Mouse (Mus musculus) kidney, adult 2 months (tissue): ENCODE results near the gene Tmem116. TPM values are rescaled to one million over a fixed set of nuclear protein-coding genes. Genes with fewer than 3 reads are reported as not detected.

ENCODE experiments used
- DNase-seq: peaks from one replicate; pipeline ENCODE4 v3.0.0; 2021
- H3K27ac ChIP-seq: fragments of 200-500 bp; 2 replicates; pipeline ENCODE4 v1.5.1; 2012; ENCODE audit warnings: low read depth, low read length, control low read depth, inconsistent platforms; ENCODE audit not compliant: insufficient read depth
- H3K27me3 ChIP-seq: fragments of 200-500 bp; replicated peaks from 2 replicates; pipeline ENCODE4 v1.6.1; 2012; ENCODE audit warnings: mild to moderate bottlenecking, moderate library complexity, low read length, inconsistent platforms; ENCODE audit not compliant: control insufficient read depth, insufficient read depth
- H3K36me3 ChIP-seq: fragments of 200-500 bp; 2 replicates; pipeline ENCODE4 v1.6.1; 2012; ENCODE audit warnings: mild to moderate bottlenecking, moderate library complexity, low read length, inconsistent platforms; ENCODE audit not compliant: control insufficient read depth, insufficient read depth
- H3K4me1 ChIP-seq: fragments of 200-500 bp; 2 replicates; pipeline ENCODE4 v1.6.1; 2011; ENCODE audit warnings: low read length; ENCODE audit not compliant: control insufficient read depth, insufficient read depth
- H3K4me3 ChIP-seq: fragments of 200-500 bp; 2 replicates; pipeline ENCODE4 v1.5.1; 2011; ENCODE audit warnings: mild to moderate bottlenecking, low read depth, low read length, control low read depth; ENCODE audit not compliant: insufficient read depth
- CTCF ChIP-seq: fragments of 200-500 bp; conservative IDR thresholded peaks from 2 replicates; pipeline ENCODE4 v1.5.1; 2011; ENCODE audit warnings: low read depth, mild to moderate bottlenecking, control low read depth, low read length, moderate library complexity, mixed read lengths; ENCODE audit not compliant: insufficient read depth, insufficient read length
- POLR2A ChIP-seq: fragments of 200-500 bp; IDR thresholded peaks from one replicate; pipeline ENCODE4 v1.6.1; 2011; ENCODE audit warnings: low read depth, low read length, control low read depth
- WGBS: fragments of 180-500 bp; shearing (Covaris S2); methylation state at CpG from one replicate; pipeline ENCODE4 v1.1.7; 2018; 5-methylcytosine and 5-hydroxymethylcytosine counted together
- polyA plus RNA-seq: library from polyadenylated mRNA; depleted of rRNA; stranded (reverse); fragments of >200 nt; gene quantifications from 2 replicates; pipeline ENCODE4 v1.2.3, GENCODE M21; 2012; rRNA removed

Gene Tmem116
- polyA plus RNA-seq, 1 experiment = 147 TPM

DNA sequence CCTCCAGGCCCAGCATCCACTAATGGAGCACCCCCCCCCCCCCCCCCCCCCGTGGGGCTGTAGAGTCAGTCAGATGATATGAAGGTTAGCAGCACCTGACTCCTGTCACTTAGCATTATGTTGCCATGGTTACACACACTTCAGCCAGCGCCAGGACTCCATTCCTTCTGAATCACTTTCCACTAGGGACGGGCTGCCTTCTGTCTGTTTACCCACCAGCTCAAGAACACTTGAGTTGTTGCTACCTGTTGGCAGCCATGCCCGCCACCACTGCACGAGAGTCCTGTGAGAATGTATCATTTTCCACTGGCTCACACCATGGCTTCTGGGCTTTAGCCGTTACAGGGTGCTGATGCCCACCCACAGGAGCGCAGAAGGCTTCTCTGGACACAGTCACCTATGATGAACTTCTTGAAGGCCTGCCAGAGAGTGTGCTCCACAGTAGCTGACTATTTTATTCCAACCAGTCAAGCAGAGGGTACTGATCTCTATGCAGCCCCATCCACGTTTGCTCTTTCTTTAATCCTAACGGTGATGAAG, 118.3 kb downstream of the Tmem116 start:
- Histone ChIP-seq H3K27ac (no peak overlapping the region), H3K36me3 (no peaks in the 10 kb centered on the region), H3K27me3 (no peaks in the 10 kb centered on the region), H3K4me1 (peaks cover 11% of the 10 kb centered on the region; the same call in 1 of the 2 replicates), H3K4me3 (no peak overlapping the region)
- 80% methylated on average over 9 of the region's 9 CpGs for WGBS
- TF ChIP-seq POLR2A (no peak), CTCF (no peak)
- no peak for DNase-seq

DNA sequence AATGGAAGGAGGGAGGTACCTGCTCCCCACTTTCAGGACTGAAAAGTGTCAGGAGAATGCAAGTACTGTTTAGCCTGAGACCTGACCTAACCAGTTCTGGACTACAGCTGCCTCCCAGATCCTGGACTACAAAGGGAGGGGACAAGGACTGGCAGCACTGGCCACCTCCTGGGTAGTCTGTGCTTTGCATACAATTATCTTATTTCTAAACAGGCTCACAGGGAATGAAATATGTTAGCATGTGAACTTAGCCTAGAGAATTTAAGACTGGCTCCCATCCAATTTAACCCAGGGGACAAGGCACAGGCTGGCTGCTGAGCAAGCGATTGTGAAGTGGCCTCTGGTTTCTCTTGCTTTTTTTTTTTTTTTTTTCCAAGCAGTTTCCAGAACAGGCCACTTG, 119.1 kb downstream of the Tmem116 start:
- Histone ChIP-seq H3K4me3 (no peak overlapping the region), H3K36me3 (no peaks in the 10 kb centered on the region), H3K27ac (no peak overlapping the region), H3K27me3 (no peaks in the 10 kb centered on the region), H3K4me1 (peaks cover 11% of the 10 kb centered on the region; the same call in 1 of the 2 replicates)
- no peak for TF ChIP-seq POLR2A
- TF ChIP-seq CTCF = no peak
- WGBS = 26% methylated on average over 1 of the region's 1 CpGs
- DNase-seq = peak; percentile 56

Other genes starting within 250 kb of the Tmem116 start
- gene Rpl6, start 247.4 kb upstream of the Tmem116 start, polyA plus RNA-seq = 253 and 281 TPM in 2 replicates
- 10.1 and 12.3 TPM in 2 replicates for gene Hectd4, start 231.7 kb upstream of the Tmem116 start, polyA plus RNA-seq
- gene Trafd1, start 66.3 kb upstream of the Tmem116 start, polyA plus RNA-seq = 41.0 and 48.6 TPM in 2 replicates
- 7.0 and 8.1 TPM in 2 replicates for gene Naa25, start 54.0 kb upstream of the Tmem116 start, polyA plus RNA-seq
- gene Erp29, start 613 bp downstream of the Tmem116 start, polyA plus RNA-seq = 56.7 and 77.8 TPM in 2 replicates
- not detected in 2 replicates for gene Adam1b, start 51.5 kb downstream of the Tmem116 start, polyA plus RNA-seq
- 2.0 and 2.2 TPM in 2 replicates for gene Adam1a, start 93.6 kb downstream of the Tmem116 start, polyA plus RNA-seq
- 0.13 TPM in 1 of 2 replicates, not detected in the other for gene Gm42878, start 93.6 kb downstream of the Tmem116 start, polyA plus RNA-seq
- gene Mapkapk5, start 94.0 kb downstream of the Tmem116 start, polyA plus RNA-seq = 32.6 and 36.6 TPM in 2 replicates
- gene Aldh2, start 141.9 kb downstream of the Tmem116 start, polyA plus RNA-seq = 1,369 and 1,431 TPM in 2 replicates
- 47.0 and 51.4 TPM in 2 replicates for gene Acad12, start 167.0 kb downstream of the Tmem116 start, polyA plus RNA-seq
- 55.9 and 68.1 TPM in 2 replicates for gene Acad10, start 208.6 kb downstream of the Tmem116 start, polyA plus RNA-seq
- 44.0 and 50.1 TPM in 2 replicates for gene Brap, start 208.7 kb downstream of the Tmem116 start, polyA plus RNA-seq